Mouse (Mus musculus): ENCODE data around the gene Phc1. TPM values are rescaled to one million over a fixed set of nuclear protein-coding genes. Genes with fewer than 3 reads are reported as not detected.

The Phc1 gene
- polyA plus RNA-seq, 1 experiment from 2014 or later, result 1.3 TPM

DNA sequence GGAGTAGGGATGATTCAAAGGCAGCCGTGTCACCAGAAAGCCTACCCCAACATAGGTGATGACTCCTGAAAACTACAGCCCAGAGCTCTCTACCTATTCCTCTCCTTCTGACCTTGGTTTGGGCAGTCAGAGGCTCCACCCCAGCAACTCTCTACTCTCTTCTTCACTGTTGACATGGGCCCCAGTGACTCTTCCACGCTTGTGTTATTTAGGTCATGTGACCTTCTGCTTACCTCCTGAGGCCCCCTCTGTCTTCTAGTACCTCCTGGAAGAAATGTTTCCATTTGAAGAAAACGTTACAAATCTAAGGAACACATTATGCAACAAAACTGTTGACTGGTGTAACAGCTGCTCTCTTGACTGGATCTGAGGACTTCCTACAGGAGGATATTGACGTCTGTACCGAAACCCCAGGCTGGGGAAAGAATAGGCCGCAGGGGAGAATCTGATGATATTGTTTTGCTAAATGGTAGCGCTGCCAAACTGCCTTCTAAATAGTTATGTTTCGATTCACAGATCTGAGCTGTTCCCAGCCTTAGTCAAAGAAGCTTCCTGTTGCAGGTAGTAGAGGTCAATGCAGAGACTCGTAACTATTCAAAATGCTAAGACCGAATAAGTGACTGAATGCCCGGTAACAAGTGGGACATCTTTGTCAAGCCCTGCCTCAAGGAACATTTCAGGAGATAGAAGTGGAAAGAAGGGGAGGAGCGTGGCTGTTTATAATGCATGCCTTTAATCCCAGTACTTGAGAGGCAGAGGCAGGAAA, 35.4 kb downstream of the Phc1 start:
- H3K27me3 ChIP-seq, result no peaks in the 10 kb centered on the region
- WGBS (ENCODE audit: insufficient replicate concordance), result 69% methylated on average over 12 of the region's 12 CpGs
- no peak overlapping the region for H3K9ac ChIP-seq
- peaks cover 11% of the 10 kb centered on the region for H3K4me1 ChIP-seq (replicated peaks)
- no peak for ATAC-seq (ENCODE audit: insufficient read depth)
- H3K27ac ChIP-seq (replicated peaks), result no peak overlapping the region
- H3K4me2 ChIP-seq, result no peak overlapping the region
- no peak overlapping the region for H3K4me3 ChIP-seq (replicated peaks)
- H3K9me3 ChIP-seq (replicated peaks), result no peaks in the 10 kb centered on the region
- H3K36me3 ChIP-seq (replicated peaks), result no peaks in the 10 kb centered on the region

DNA sequence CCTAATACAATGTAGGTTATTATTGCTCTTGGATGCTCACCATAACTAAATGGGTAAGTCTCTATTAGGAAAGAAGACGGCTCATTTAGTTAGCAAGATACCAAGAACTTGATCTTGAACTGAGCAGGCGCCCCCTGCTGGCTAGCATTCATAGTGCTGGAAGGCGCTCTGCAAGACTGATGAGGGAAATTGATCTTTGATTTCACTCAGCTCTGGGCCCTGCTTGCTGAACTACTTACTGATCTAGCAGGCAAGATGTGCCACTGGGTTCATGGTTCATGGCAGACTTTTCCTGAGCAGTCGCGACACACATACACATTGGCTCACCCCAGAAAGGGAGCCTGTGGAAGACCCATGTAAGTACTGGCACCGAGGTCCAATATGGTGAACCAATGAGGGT, 36.0 kb downstream of the Phc1 start:
- Histone ChIP-seq H3K27me3 (no peaks in the 10 kb centered on the region), H3K4me3 (replicated peaks) (no peak overlapping the region), H3K4me2 (no peak overlapping the region), H3K4me1 (replicated peaks) (peaks cover 5% of the 10 kb centered on the region), H3K36me3 (replicated peaks) (no peaks in the 10 kb centered on the region), H3K9ac (no peak overlapping the region), H3K27ac (replicated peaks) (no peak overlapping the region), H3K9me3 (replicated peaks) (no peaks in the 10 kb centered on the region)
- no peak for ATAC-seq (ENCODE audit: insufficient read depth)
- WGBS (ENCODE audit: insufficient replicate concordance), result 26% methylated on average over 6 of the region's 6 CpGs

- H3K36me3 ChIP-seq (replicated peaks), result no peaks in the 10 kb centered on the region
- H3K27me3 ChIP-seq, result no peaks in the 10 kb centered on the region
- no peak overlapping the region for H3K27ac ChIP-seq (replicated peaks)
- H3K9me3 ChIP-seq (replicated peaks), result no peaks in the 10 kb centered on the region
- H3K4me3 ChIP-seq (replicated peaks), result no peak overlapping the region
- no peak overlapping the region for H3K4me2 ChIP-seq
- ATAC-seq (ENCODE audit: insufficient read depth), result no peak
- 53% methylated on average over 9 of the region's 9 CpGs for WGBS (ENCODE audit: insufficient replicate concordance)
- no peak overlapping the region for H3K9ac ChIP-seq
- H3K4me1 ChIP-seq (replicated peaks), result peaks cover 4% of the 10 kb centered on the region; the same call in 1 of the 2 replicates
These were observed 36.8 kb downstream of the Phc1 start for GRCm38 (mm10) chr6:122303526-122303925.

GRCm38 (mm10) chr6:122302661-122303060, 37.7 kb downstream of the Phc1 start:
- no peaks in the 10 kb centered on the region for H3K27me3 ChIP-seq
- no peak overlapping the region for H3K9ac ChIP-seq
- peaks cover 4% of the 10 kb centered on the region; the same call in 1 of the 2 replicates for H3K4me1 ChIP-seq (replicated peaks)
- H3K4me2 ChIP-seq, result no peak overlapping the region
- no peaks in the 10 kb centered on the region for H3K36me3 ChIP-seq (replicated peaks)
- H3K27ac ChIP-seq (replicated peaks), result no peak overlapping the region
- no peaks in the 10 kb centered on the region for H3K9me3 ChIP-seq (replicated peaks)
- H3K4me3 ChIP-seq (replicated peaks), result no peak overlapping the region
- WGBS (ENCODE audit: insufficient replicate concordance), result 53% methylated on average over 4 of the region's 4 CpGs
- ATAC-seq (ENCODE audit: insufficient read depth), result no peak

DNA sequence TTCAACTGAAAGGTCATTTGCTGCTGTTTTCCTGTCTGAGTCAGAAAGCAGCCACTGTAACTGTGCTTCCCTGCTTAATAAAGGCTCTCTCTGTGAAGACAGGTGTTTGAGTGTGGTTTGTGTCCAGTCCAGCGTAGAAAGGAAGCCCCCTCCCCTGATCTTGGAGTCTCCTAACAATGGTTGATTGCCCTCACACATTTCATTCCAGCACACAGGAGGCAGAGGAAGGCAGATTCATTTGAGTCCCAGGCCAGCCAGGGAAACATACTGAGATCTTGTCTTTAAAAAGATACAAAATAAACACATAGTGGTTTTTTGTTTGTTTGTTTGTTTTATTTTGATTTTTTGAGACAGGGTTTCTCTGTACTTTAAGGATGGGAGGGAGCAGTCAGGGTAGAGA, 38.2 kb downstream of the Phc1 start:
- H3K9ac ChIP-seq, result no peak overlapping the region
- no peak overlapping the region for H3K27ac ChIP-seq (replicated peaks)
- no peaks in the 10 kb centered on the region for H3K36me3 ChIP-seq (replicated peaks)
- no peak overlapping the region for H3K4me3 ChIP-seq (replicated peaks)
- H3K9me3 ChIP-seq (replicated peaks), result no peaks in the 10 kb centered on the region
- H3K4me2 ChIP-seq, result no peak overlapping the region
- H3K4me1 ChIP-seq (replicated peaks), result peaks cover 10% of the 10 kb centered on the region; the same call in 1 of the 2 replicates
- no peak for ATAC-seq (ENCODE audit: insufficient read depth)
- WGBS (ENCODE audit: insufficient replicate concordance), result 64% methylated on average over 1 of the region's 1 CpGs
- no peaks in the 10 kb centered on the region for H3K27me3 ChIP-seq

- no peak overlapping the region for H3K27ac ChIP-seq (replicated peaks)
- WGBS (ENCODE audit: insufficient replicate concordance), result 13% methylated on average over 3 of the region's 3 CpGs
- no peak overlapping the region for H3K4me2 ChIP-seq
- H3K27me3 ChIP-seq, result no peaks in the 10 kb centered on the region; the same call in 1 of the 2 replicates
- H3K9ac ChIP-seq, result no peak overlapping the region
- no peak for ATAC-seq (ENCODE audit: insufficient read depth)
- H3K36me3 ChIP-seq (replicated peaks), result no peaks in the 10 kb centered on the region
- H3K4me1 ChIP-seq (replicated peaks), result peaks cover 11% of the 10 kb centered on the region; the same call in 1 of the 2 replicates
- H3K4me3 ChIP-seq (replicated peaks), result no peak overlapping the region
- no peaks in the 10 kb centered on the region for H3K9me3 ChIP-seq (replicated peaks)
These were observed 40.7 kb downstream of the Phc1 start for GRCm38 (mm10) chr6:122299621-122300133.

GRCm38 (mm10) chr6:122298223-122298609, 42.1 kb downstream of the Phc1 start:
- Histone ChIP-seq H3K36me3 (replicated peaks) (no peaks in the 10 kb centered on the region), H3K4me1 (replicated peaks) (peaks cover 11% of the 10 kb centered on the region; the same call in 1 of the 2 replicates), H3K27me3 (no peaks in the 10 kb centered on the region; the same call in 1 of the 2 replicates), H3K27ac (replicated peaks) (no peak overlapping the region), H3K4me3 (replicated peaks) (no peak overlapping the region), H3K9ac (no peak overlapping the region), H3K9me3 (replicated peaks) (no peaks in the 10 kb centered on the region), H3K4me2 (no peak overlapping the region; the same call in 1 of the 2 replicates)
- 58% methylated on average over 4 of the region's 4 CpGs for WGBS (ENCODE audit: insufficient replicate concordance)
- ATAC-seq (ENCODE audit: insufficient read depth), result no peak

GRCm38 (mm10) chr6:122297279-122298222, 42.8 kb downstream of the Phc1 start:
- Histone ChIP-seq H3K27ac (replicated peaks) (no peak overlapping the region), H3K4me3 (replicated peaks) (peak overlapping the region; percentile 46), H3K9me3 (replicated peaks) (no peaks in the 10 kb centered on the region), H3K36me3 (replicated peaks) (no peaks in the 10 kb centered on the region), H3K4me2 (peak overlapping the region; percentile 69), H3K27me3 (no peaks in the 10 kb centered on the region; the same call in 1 of the 2 replicates), H3K9ac (peak overlapping the region; percentile 21; the same call in 1 of the 2 replicates), H3K4me1 (replicated peaks) (peaks cover 11% of the 10 kb centered on the region; the same call in 1 of the 2 replicates)
- ATAC-seq (ENCODE audit: insufficient read depth), result no peak
- 9% methylated on average over 25 of the region's 25 CpGs for WGBS (ENCODE audit: insufficient replicate concordance)

DNA sequence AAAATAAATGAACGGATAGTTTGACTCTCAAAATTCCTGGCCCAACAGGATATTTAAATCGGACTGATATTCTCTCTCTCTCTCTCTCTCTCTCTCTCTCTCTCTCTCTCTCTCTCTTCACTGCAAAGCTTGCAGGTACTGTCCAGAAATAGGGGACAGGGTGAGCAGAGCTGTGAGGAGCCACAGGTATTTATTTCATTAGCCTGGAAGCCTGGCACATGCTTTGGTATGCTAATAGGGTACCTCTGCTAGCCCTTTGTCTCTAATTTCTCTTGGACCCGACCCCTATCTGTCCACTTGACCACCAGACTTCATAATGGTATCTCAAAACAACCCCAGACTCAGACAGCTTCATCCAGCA, 43.5 kb downstream of the Phc1 start:
- peak overlapping the region; percentile 69 for H3K4me2 ChIP-seq
- 34% methylated on average over 3 of the region's 3 CpGs for WGBS (ENCODE audit: insufficient replicate concordance)
- H3K36me3 ChIP-seq (replicated peaks), result no peaks in the 10 kb centered on the region
- H3K4me3 ChIP-seq (replicated peaks), result peak overlapping the region; percentile 46; the same call in 1 of the 2 replicates
- no peak overlapping the region for H3K9ac ChIP-seq
- no peak overlapping the region for H3K27ac ChIP-seq (replicated peaks)
- no peaks in the 10 kb centered on the region for H3K9me3 ChIP-seq (replicated peaks)
- H3K4me1 ChIP-seq (replicated peaks), result peaks cover 11% of the 10 kb centered on the region; the same call in 1 of the 2 replicates
- H3K27me3 ChIP-seq, result no peaks in the 10 kb centered on the region; the same call in 1 of the 2 replicates
- ATAC-seq (ENCODE audit: insufficient read depth), result no peak

GRCm38 (mm10) chr6:122295242-122295641, 45.1 kb downstream of the Phc1 start:
- H3K27ac ChIP-seq (replicated peaks), result no peak overlapping the region
- H3K4me3 ChIP-seq (replicated peaks), result no peak overlapping the region
- no peaks in the 10 kb centered on the region for H3K9me3 ChIP-seq (replicated peaks)
- no peak overlapping the region for H3K9ac ChIP-seq
- 40% methylated on average over 9 of the region's 9 CpGs for WGBS (ENCODE audit: insufficient replicate concordance)
- no peak for ATAC-seq (ENCODE audit: insufficient read depth)
- peaks cover 11% of the 10 kb centered on the region; the same call in 1 of the 2 replicates for H3K4me1 ChIP-seq (replicated peaks)
- H3K36me3 ChIP-seq (replicated peaks), result no peaks in the 10 kb centered on the region
- no peak overlapping the region for H3K4me2 ChIP-seq
- H3K27me3 ChIP-seq, result no peaks in the 10 kb centered on the region; the same call in 1 of the 2 replicates

DNA sequence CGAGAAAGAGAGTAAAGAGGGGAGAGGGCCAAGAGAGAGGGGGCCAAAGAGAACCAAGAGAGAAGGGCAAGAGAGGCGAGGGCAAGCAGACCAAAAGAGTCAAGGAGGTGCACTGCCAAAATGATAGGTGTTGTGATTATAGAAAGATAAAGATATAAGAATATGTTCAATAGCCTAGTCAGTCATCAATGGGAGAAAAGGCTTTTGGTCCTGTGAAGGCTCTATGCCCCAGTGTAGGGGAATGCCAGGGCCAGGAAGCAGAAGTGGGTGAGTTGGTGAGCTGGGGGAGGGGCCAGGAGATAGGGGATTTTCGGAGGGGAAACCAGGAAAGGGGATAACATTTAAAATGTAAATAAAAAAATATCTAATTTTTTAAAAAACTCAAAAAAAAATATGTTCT, 46.1 kb downstream of the Phc1 start:
- H3K36me3 ChIP-seq (replicated peaks), result no peaks in the 10 kb centered on the region
- no peak overlapping the region for H3K27ac ChIP-seq (replicated peaks)
- H3K9me3 ChIP-seq (replicated peaks), result no peaks in the 10 kb centered on the region
- no peak overlapping the region for H3K9ac ChIP-seq
- no peaks in the 10 kb centered on the region; the same call in 1 of the 2 replicates for H3K27me3 ChIP-seq
- no peak overlapping the region for H3K4me3 ChIP-seq (replicated peaks)
- no peak overlapping the region for H3K4me2 ChIP-seq
- 34% methylated on average over 3 of the region's 3 CpGs for WGBS (ENCODE audit: insufficient replicate concordance)
- peaks cover 11% of the 10 kb centered on the region; the same call in 1 of the 2 replicates for H3K4me1 ChIP-seq (replicated peaks)
- ATAC-seq (ENCODE audit: insufficient read depth), result no peak

All from liver, embryonic 15.5 days (tissue).